Mouse (Mus musculus) 416B (cell line): ENCODE data around the gene Trim39.

ENCODE experiments used
- DNase-seq: peaks from one replicate; pipeline ENCODE4 v3.0.0; 2011; ENCODE audit warnings: low read depth

Gene Trim39

DNA sequence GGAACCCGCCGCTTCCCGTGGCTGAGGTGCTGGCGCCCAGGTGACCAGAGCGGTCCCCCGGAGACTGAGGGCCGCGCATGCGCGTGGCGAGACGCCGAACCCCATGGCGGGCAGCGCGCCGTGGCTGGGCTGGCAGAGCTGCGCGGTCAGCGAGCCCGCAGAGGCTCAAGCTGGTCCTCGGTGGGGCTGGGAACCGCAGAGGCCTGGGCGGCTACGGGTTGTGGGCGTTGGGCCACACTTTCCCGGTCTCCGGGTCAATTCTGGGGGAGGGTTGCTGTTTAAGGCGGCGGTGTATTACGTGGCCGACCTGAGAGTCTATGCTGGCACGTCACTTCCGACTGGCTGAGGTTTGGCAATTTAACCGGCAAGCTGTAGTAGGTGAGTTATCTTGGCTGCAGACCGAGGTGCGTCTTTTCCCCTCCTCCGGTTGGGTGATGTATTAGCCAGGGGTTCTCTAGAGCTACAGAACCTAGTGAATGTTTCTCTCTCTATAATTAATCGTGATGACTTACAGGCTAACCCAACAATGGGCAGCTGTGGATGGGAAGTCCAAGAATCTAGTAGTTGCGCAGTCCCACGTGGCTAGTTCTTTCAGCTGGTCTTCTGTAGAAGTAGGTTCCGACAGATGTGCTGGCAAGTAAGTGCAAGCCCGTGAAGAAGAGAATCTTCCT lies at the start of gene Trim39:
Gene Trim39, minus strand, starts transcription at position 662 of the 671 bp plus-strand sequence.
- peak; percentile 89 for DNase-seq

DNA sequence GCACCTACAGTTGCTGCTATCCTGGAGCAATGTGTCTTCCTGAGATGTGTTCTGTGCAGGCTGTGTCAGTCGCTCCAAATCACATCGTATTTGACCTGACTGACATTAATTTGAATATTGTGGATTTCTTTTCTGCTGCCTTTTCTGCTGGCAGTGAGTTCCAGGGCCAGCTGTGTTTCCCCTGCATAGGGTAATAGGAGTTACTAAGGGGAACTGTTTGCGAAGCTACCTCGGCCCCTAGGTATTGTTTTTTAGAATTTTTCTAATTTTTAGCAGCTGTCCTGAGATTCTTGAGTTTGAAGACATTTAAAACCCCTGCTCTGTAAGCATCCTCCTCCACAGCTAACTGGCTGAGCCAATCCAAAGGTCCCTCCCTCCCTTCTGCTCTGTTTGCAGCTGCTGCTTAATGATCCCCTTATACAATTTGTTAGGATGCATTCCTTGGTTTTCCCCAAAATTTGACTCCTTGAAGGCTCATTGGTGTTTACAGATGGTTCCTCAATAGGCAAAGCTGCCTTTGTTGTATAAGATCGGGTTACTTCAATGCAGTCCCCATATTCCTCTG lies 43.7 kb upstream of the Trim39 start:
- DNase-seq, result no peak

- no peak for DNase-seq
These were observed 43.1 kb upstream of the Trim39 start for GRCm38 (mm10) chr17:36315041-36315688.

DNA sequence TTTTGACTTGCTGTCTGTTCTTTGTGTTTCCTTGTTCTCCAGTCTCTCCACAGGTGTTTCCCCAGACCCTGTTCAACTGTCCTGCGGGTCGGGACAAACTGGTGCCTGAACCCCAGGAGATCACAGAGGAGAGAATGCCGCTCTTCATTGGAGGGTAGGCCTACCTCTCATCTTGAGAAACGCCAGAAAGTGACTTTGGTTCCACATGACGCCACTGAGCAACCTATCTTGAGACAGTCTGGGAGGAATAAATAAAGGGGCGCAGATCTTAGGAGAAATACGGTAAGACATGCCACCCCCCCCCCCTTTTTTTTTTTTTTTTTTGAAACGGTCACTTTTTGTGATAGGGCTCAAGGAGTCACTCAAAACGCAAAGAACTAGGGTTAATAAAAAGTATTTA lies 42.5 kb upstream of the Trim39 start:
- DNase-seq, result no peak

GRCm38 (mm10) chr17:36309293-36309692 lies 37.2 kb upstream of the Trim39 start:
- no peak for DNase-seq

GRCm38 (mm10) chr17:36308855-36309254 lies 36.8 kb upstream of the Trim39 start:
- DNase-seq, result peak; percentile 73

- DNase-seq, result no peak
These were observed 14.3 kb upstream of the Trim39 start, which contains the start of gene H2-M10.2 for GRCm38 (mm10) chr17:36286390-36286789. TSS of gene H2-M10.2 (minus strand) at chr17:36286490.

- DNase-seq, result peak; percentile 67
These were observed 9.6 kb upstream of the Trim39 start for GRCm38 (mm10) chr17:36281521-36282245.

- DNase-seq, result no peak
These were observed 2.7 kb upstream of the Trim39 start for GRCm38 (mm10) chr17:36274776-36275175.

- DNase-seq, result no peak
These were observed 1.7 kb upstream of the Trim39 start for GRCm38 (mm10) chr17:36273796-36274195.

DNA sequence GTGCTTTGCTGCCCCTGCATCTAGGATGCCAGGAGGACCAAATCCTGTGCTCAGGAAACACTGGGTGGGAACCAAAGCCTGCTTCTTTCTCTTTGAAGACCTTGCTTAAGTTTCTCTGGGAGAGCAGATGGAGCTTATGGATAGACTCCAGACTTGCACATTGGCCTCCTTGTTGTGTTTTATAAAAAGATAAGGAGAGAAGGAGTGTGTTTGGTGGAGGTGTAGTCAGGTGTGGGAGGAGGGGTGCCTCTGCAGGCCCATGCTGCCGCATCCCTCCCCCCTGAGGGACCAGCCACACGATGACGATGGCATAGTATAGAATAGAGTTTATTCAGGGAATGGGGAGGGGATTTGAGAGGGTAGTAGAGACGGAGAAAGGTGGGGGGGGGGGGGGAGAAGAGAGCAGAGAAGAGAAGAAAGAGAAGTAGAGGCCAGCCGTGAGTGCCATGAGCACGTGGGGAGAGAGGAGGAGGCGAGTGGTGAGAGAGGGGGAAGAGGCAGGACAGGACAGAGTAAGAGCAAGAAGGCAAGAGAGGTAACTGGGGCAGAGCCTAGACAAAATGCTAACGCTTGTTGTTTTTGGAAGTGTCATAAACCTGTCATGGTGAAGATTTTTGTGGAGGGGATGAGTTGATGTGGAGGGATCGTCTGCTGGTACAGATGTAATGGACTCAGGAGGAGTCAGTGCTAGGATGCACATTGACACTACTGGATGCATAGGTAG lies 758 bp upstream of the Trim39 start:
- no peak for DNase-seq

DNA sequence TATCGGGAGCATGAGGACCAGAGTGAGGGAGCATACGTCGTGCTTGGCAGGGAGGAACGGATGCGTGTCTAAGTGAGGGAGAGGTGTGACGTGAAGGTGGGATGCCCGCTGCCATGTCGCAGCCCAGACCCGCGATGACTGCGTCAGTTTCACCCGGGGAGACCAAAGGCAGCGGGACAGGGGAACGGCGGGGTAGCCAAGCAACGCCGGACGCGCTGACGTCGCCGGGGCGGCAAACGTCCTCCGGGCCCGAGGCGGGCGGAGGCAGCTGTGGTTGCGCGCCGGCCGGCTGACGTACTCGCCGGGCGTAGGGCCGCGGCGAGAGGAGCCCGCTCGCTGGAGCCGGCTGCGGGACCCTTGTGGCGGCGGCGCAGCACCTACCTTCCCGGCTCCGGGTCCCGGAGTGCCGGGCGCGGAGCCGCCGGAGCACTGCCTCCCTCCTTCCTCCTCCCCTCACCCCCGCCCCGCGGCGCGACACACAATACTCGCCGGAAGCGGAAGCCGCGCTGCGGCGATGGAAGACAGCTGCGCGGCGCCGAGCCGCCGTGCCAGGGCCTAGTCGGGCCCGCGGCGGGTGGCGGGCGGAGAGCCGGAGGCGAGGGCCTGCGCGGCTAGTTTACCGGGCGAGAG lies 976 bp downstream of the Trim39 start:
- peak; percentile 78 for DNase-seq

GRCm38 (mm10) chr17:36265834-36266233 lies 6.2 kb downstream of the Trim39 start:
- DNase-seq, result peak; percentile 67

DNA sequence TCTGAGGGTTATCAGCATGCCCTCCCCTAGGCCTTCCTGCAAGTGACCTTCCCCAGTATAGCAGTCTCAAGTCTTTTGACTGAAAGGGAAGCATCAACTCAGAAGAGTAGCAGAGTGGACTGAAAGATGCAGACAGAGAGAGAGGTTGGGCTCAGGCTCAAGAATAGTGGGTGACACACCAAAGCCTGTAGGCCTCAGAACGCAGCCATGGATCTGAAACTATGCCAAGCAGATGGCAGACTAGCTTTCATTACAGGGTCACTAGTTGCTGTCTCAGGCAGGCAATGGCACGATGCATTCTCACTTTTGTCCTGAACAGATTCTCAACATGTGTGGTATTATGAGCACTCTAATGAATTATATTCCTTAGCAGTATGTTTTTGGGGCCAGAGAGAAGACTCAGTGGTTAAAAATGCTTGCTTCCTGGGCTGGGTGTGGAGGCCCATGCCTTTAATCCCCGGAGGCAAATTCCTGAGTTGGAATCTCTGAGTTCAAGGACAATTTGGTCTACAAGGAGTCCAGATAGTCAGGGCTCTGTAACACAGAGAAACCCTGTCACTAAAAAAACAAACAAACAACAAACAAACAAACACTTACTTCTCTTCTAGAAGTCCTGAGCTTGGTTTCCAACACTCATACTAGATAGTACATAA lies 7.6 kb downstream of the Trim39 start:
- no peak for DNase-seq

GRCm38 (mm10) chr17:36261511-36262166 lies 10.4 kb downstream of the Trim39 start:
- peak; percentile 55 for DNase-seq

GRCm38 (mm10) chr17:36257969-36258368 lies 14.1 kb downstream of the Trim39 start, which contains the start of gene Rpp21:
TSS of gene Rpp21 (minus strand) at chr17:36258069.
- DNase-seq, result no peak

DNA sequence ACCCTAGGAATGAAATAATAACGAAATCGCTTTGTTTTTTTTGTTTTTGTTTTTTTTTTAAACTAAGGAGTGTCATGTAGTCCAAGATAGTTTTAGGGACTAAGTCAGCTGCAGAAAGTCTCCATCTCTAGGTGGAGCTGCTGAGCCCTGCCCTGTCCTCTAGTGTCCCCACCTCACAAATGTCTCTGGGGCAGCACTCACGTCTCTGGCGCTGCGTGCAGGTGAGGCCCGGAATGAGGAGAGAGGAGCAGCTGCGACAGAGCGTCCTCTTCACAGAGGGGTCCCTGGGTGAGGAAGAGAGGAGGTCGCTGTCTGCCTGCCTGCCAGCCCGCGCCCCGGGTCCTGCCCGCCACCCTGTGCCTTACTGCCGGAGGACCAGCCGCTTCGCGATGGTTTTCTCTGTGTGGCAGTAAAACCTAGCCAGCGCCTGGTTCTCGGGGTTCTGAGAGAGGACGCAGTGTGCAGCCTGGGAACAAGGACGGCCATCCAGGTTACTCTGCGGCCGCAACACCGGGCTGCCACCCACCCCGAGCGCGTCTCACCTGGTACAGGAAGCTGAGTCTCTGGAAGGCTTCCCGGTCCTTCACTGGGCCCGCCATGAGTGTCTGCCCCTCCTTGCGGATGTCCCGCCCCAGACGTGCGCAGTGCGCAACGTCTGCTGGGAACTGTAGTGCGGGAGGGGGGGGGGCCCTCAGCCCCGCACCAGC lies 14.7 kb downstream of the Trim39 start:
- DNase-seq, result peak; percentile 66

- DNase-seq, result peak; percentile 33
These were observed 18.9 kb downstream of the Trim39 start for GRCm38 (mm10) chr17:36253087-36253600.

- peak; percentile 47 for DNase-seq
These were observed 19.7 kb downstream of the Trim39 start for GRCm38 (mm10) chr17:36252250-36252876.
